Mouse (Mus musculus): ENCODE results near the gene Timp2.
"Not testable (repeated sequence)": the region's sequence is repeated elsewhere in the genome, so short reads cannot be mapped to it uniquely, and the experiment has no call there.

Timp2 gene

GRCm38 (mm10) chr11:118355640-118356039, at the start of gene Timp2:
Gene Timp2, minus strand, starts transcription at chr11:118355740.
- no peak for DNase-seq (ENCODE audit: low spot score in 2 of 2)

DNA sequence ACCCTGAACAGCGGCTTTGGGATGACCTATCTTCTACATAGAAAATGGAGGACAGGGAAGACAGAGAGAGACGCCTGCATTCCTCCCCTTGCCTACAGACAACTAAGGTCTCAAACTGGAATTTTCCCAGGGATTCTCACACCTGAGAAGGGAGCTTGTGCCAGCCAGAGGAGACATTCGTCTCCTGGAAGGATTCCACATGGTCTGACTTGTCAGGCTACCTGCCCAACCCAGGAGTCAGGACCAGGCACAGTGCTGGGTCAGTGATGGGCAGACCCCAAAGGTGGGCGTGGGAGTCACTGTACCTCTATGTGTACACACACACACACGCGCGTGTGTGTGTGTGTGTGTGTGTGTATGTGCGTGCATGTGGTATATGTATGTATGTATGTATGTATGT, 49.8 kb upstream of the Timp2 start:
- no peak for DNase-seq (ENCODE audit: low spot score in 2 of 2)

- DNase-seq (ENCODE audit: low spot score in 2 of 2) = no peak
Measured at GRCm38 (mm10) chr11:118403951-118404899, 48.7 kb upstream of the Timp2 start.

DNA sequence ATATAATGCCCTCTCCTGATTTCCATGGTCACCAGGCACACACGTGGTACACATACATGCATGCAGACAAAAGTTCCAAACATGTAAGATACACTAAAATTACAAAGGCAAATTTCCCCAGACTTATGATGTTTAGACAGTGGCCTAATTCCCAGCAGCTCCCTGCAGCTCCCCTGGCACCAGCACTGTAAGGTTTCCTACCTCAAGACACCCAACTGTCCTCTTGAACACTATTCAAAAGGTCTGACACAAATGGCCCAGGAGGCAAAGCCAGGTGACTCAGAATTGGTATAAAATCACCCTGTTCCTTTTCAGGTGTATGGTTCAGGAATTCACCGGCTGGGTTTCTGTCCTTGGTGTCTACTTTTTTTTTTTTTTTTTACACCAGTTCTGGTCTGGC, 47.6 kb upstream of the Timp2 start:
- DNase-seq (ENCODE audit: low spot score in 2 of 2) = no peak

DNA sequence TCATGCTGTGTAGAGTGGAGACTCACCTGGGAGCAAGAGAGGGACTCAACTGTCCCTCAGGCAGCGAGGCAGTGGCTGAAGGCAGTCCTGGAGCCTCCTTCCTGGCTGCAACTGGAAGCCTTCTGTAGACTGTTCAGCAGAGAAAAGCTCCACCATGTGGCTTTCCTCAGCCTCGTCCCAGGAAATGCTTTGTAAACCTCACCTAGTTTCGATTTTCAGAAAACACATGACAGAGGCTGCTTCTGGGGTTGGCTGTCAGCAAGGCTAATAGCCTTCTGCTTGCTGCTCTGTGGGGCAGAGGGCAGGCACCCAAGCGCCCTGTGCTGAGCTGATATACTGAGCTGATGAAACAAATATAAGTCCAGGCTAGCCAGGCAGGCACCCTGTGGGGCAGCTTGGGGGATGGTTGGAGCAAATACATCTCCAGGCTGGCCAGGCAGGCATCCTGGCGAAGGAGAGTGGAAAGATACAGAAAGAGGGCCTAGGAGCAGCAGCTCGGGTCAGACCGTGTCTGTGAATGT, 46.3 kb upstream of the Timp2 start, which contains the start of gene Lgals3bp:
Gene Lgals3bp (minus strand): TSS at position 333 of the 521 bp plus-strand sequence.
- DNase-seq (ENCODE audit: low spot score in 2 of 2) = peak; percentile 56 to 64

- DNase-seq (ENCODE audit: low spot score in 2 of 2) = no peak
Measured at GRCm38 (mm10) chr11:118401195-118401594, 45.7 kb upstream of the Timp2 start.

DNA sequence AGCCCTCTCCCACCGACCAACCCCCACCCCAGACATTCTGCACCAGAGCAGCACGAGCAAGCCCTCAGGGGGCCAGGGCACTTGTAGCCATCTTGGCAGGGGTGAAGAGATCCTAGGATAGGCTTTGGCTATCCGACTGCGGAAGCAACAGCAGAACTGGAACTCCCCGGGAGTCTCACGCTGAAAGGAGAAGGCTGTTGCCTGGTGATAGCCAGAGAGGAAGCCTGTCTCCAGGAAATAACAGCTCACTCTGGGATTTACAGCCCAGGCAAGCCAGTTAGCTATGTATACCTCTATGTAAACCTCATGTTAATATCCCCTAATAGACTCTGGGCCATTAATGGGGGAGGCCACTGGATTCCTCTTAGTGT, 45.0 kb upstream of the Timp2 start:
- no peak for DNase-seq (ENCODE audit: low spot score in 2 of 2)

DNA sequence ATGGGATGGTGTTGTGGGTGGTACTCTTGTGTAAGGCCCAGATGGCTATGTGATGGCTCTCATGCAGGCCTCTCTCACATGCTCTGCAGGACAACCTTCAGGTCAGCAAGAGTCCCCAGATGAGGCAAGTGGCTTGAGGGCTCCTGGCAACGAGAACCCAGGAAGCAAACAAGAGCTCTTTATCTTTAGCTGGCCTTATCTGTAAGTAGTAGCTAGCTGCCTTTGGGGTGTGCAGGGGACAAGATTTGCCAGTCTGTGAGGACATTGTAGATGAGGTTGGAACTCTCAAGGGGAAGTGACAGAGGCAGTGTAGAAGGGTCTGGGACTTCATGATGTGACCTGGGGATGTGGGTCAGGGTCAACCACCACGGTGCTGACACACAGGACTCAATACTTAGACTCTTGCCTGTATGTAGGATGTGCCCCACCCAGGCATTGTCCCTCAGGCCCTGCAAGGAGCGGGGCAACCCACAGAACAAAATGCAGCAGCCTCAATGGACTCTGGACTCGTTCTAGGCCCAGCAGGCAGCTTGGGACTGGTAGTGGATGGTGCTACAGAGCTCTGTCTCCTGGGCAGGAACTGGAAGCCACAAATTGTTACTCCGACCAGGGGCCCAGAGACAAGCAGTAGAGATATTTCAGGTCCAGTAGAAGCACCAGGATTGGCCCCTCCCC, 44.5 kb upstream of the Timp2 start:
- no peak for DNase-seq (ENCODE audit: low spot score in 2 of 2)

DNA sequence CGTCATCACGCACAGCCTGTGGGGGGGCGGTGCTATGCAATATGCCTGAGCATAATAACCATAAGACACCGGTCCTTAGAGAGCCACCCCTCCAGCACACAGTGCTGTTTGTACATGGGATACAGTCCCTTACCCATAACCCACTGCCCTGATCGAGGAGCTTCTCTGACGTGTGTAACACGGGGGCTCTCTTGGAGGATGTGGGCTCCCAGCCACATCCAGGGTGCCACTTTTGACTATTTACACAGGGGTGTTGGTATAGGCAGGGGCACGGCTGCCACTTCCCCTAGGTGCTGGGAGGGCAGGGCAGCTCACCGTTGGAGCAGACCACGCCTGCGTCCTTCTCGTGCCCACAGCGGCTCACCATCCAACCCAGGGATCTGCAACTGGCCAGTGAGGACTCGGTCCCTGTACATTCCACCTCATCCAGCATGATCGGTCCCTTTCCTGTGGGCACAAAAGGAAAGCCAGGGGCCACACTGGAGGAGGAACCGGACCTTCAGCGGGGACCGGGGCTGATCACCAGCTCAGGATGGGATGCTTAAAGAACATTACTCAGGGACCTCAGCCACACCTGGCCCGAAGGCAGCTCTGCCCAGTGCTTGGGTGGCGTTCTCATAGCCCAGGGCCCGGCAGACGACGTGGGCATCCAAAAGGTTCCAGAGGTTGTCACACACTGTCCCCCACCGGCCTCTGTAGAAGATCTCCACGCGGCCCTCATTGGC, 42.4 kb upstream of the Timp2 start:
- DNase-seq (ENCODE audit: low spot score in 2 of 2) = no peak

GRCm38 (mm10) chr11:118394538-118394937, 39.0 kb upstream of the Timp2 start:
- no peak for DNase-seq (ENCODE audit: low spot score in 2 of 2)

GRCm38 (mm10) chr11:118393991-118394390, 38.5 kb upstream of the Timp2 start:
- DNase-seq (ENCODE audit: low spot score in 2 of 2) = no peak

DNA sequence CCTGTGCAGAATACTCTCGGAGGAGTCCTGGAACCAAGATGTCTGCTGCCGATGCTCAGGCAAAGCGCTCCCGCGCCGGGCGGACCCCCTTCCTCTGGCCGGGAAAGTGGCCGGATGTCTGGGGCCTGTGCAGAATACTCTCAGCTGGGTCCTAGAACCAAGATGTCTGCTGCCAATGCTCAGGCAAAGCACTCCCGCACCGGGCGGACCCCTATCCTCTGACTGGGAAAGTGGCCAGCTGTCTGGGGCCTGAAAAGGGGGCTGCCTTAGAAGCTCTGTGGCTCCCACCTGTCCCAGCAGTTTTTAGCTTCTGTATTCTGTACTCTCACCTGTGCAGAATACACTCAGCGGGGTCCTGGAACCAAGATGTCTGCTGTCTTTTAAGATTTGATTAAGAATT, 32.3 kb upstream of the Timp2 start:
- not testable (repeated sequence) for DNase-seq (ENCODE audit: low spot score in 2 of 2)

DNA sequence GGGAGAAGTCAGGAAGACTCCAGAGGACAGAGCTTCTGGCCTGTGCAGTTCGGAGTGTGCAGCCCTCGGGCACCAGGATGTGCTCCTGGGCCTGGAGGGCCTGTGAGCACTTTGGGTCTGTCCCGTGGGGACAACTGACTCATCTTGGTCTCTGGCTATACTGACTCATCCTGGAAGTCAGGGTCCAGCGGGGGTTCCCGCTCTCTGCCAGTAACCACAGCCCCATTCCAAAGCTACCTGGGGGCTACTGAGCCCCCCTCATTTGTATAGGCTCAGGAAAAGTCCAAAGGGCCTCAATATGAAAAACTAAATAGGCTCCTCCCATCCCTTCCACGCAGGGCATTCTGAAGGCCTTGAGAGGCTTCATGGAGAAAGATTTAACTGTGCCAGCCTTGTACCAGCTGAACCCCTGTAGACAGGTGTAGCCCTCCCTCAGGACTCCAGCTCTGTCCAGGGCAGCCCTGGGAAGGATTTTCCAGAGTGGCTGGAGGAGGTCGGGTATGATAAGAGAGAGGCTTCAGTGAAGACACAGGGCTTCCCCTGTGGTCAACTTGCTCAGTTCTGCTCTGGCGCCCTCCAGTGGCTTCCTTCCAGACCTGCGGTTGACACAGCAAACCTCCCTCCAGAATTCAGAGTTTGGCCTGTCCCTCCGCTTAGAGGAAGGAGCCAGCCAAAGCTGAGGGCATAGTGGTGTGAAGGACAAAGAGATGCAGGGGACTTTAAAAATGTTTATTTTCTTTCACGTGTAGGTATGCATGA, 23.9 kb upstream of the Timp2 start:
- DNase-seq (ENCODE audit: low spot score in 2 of 2) = peak; percentile 80 to 87

GRCm38 (mm10) chr11:118378656-118379055, 23.1 kb upstream of the Timp2 start:
- no peak for DNase-seq (ENCODE audit: low spot score in 2 of 2)

DNA sequence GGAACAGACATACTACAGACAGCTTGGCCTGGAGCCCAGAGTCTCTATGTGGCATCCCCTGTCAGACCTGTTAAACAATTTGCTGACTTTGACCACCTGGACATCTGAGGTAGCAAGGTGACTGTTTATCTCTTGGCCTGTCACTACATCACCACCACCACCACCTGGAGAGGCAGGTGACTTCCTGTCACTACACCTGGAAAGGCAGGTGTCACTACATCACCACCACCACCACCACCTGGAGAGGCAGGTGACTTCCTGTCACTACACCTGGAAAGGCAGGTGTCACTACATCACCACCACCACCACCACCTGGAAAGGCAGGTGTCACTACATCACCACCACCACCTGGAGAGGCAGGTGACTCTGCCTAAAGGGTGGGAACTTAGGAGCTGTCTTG, 20.8 kb upstream of the Timp2 start:
- not testable (repeated sequence) for DNase-seq (ENCODE audit: low spot score in 2 of 2)

GRCm38 (mm10) chr11:118375881-118376280, 20.3 kb upstream of the Timp2 start:
- DNase-seq (ENCODE audit: low spot score in 2 of 2) = no peak

DNA sequence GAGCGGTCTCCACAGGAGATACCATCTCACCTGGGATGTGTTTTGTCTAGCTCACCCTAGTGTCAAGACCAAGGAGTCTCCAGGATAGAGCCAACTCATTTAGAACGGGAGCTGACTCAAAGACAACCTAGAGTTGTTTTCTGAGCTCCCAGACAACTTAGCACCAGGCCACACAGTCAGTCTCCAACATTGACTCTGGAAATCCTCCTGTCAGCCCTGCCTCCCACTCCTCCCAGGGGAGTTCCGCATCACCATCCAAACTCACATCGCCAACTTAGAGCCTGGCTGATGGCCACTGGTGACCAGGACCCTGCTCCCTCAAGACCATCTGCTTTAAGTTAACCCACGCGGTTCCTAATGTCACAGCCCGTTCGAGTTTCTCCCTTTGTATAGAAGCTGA, 19.9 kb upstream of the Timp2 start:
- no peak for DNase-seq (ENCODE audit: low spot score in 2 of 2)

DNA sequence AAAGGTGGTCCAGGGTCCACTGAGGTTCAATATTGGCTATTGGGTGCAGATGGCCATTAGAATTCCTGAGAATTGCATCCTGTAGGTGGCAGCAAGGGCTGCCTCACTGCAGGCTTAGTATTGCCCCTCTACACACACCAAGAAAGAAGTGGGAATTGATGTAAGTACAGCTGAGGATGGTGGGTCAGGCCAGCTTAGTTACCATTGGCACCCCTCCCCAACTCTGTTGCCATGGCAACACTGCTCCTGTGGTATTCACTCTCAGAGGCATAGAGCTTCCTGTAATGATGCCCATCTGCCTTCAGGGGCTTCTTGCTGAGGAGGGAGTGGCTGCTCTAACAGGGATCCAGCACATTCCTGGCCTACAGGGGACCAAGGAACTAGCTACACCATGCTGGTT, 19.5 kb upstream of the Timp2 start:
- no peak for DNase-seq (ENCODE audit: low spot score in 2 of 2)

- DNase-seq (ENCODE audit: low spot score in 2 of 2) = no peak
Measured at GRCm38 (mm10) chr11:118374506-118374905, 19.0 kb upstream of the Timp2 start.

DNA sequence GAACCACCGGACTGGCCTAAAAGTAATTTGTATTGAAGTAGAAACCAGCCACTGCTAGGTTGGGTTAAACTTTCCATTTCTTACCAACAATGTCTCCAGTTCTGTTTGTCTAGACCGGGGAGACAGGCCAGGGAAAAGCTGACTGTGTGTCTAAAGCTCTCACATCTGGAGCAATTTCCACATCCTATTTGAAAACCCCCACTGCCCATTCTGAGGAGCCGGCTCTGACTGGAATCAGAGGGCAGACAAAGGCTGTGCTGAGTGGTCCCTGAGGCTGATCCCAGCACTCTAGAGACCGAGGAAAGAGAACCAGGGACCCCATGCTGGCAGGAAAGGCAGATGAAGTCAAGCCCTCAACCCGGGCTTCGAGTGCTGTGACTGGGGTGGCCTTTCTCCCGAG, 17.1 kb upstream of the Timp2 start:
- no peak for DNase-seq (ENCODE audit: low spot score in 2 of 2)

DNA sequence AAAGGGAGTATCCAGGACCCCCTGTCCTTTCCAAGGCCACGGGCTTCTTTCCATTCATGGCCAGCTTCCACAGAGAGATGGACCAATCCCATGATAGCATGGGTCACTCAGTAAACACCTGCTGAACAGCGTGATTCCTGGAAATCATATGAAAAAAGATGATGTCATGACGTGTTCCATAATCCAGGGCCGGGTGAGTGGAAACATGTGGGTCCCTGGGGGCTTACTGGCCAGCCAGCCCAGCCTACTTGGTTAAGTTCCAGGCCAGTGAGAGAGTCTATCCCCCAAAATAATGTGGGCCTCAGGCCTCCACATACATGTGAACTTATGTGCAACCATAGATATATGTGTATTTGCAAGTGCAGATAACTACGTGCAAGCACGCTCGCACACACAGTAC, 16.3 kb upstream of the Timp2 start:
- no peak for DNase-seq (ENCODE audit: low spot score in 2 of 2)

All from urinary bladder, adult 18-20 months (tissue).